Mouse (Mus musculus): Measurements from ENCODE around the gene Zfp553. TPM values are rescaled to one million over a fixed set of nuclear protein-coding genes. Genes with fewer than 3 reads are reported as not detected.

Gene Zfp553
- total and polyA plus RNA-seq, 3 experiments, result 9.8 to 17.4 (median 15.0) TPM

GRCm38 (mm10) chr7:127252414-127252813 lies 19.6 kb downstream of the Zfp553 start:
- Histone ChIP-seq H3K9me3 (replicated peaks; ENCODE audit: low read length) (no peaks in the 10 kb centered on the region), H3K4me1 (ENCODE audit: control insufficient read depth in 1 of 2, insufficient read depth in 2 of 2) (peaks cover 6 to 57% of the 10 kb centered on the region in 2 experiments; a peak in 2 of 4 replicates), H3K27me3 (replicated peaks) (no peaks in the 10 kb centered on the region), H3K4me2 (ENCODE audit: insufficient read depth, low read depth, poor library complexity, severe bottlenecking) (no peak overlapping the region), H3K27ac (ENCODE audit: insufficient read depth, low read depth) (no peak overlapping the region), H3K36me3 (replicated peaks in 1 of 2; ENCODE audit: control insufficient read depth in 1 of 2, insufficient read depth in 1 of 2, low read length in 1 of 2) (peaks cover 31 to 62% of the 10 kb centered on the region in 2 experiments), H3K79me2 (replicated peaks; ENCODE audit: control insufficient read depth, extremely low read depth, insufficient read depth, poor library complexity, severe bottlenecking) (no peaks in the 10 kb centered on the region), H3K9ac (ENCODE audit: insufficient read depth, low read depth) (no peak overlapping the region), H3K4me3 (replicated peaks in 1 of 3; ENCODE audit: low read depth in 2 of 3, low read length in 2 of 3, poor library complexity in 1 of 3) (no peak overlapping the region)
- in situ Hi-C loops (cut with MboI; ENCODE audit: low pct_ligation_motif_present, low pct_unique_long_range_greater_than_20kb, low sequenced_read_pairs), result no loop called here
- TF ChIP-seq ZKSCAN1 (IDR thresholded peaks at IDR 0.05; ENCODE audit: borderline replicate concordance, low read depth, low read length) (no peak), RAD21 (IDR thresholded peaks at IDR 0.05; ENCODE audit: low read depth, low read length) (peak; percentile 37), MYC (IDR thresholded peaks at IDR 0.05; ENCODE audit: low read depth, low read length) (peak; percentile 95), ZNF384 (IDR thresholded peaks at IDR 0.05; ENCODE audit: low read depth, low read length) (peak; percentile 77), IRF4 (IDR thresholded peaks at IDR 0.05; ENCODE audit: low read depth, low read length) (no peak), SMC3 (IDR thresholded peaks at IDR 0.05; ENCODE audit: low read depth, low read length) (peak; percentile 24), CTCF (conservative IDR thresholded peaks at IDR 0.05 in 1 of 2, IDR thresholded peaks at IDR 0.05 in 1 of 2; ENCODE audit: low read depth in 2 of 2, low read length in 2 of 2) (peak; percentile 38 to 69)
- dilution Hi-C loops (cut with MboI; ENCODE audit: extremely low pct_ligation_motif_present, extremely low pct_unique_long_range_greater_than_20kb, low sequenced_read_pairs), result no loop called here
- DNase-seq (ENCODE audit: extremely low read depth), result peak; percentile 56

GRCm38 (mm10) chr7:127253341-127253740 lies 20.5 kb downstream of the Zfp553 start:
- peaks cover 8 to 58% of the 10 kb centered on the region in 2 experiments; a peak in 2 of 4 replicates for H3K4me1 ChIP-seq (ENCODE audit: control insufficient read depth in 1 of 2, insufficient read depth in 2 of 2)
- no peak for TF ChIP-seq RCOR1 (conservative IDR thresholded peaks at IDR 0.05; ENCODE audit: low read depth, low read length)
- no peak for TF ChIP-seq GABPA (IDR thresholded peaks at IDR 0.05; ENCODE audit: insufficient replicate concordance, low read depth, low read length)
- TF ChIP-seq NELFE (IDR thresholded peaks at IDR 0.05; ENCODE audit: low read depth, low read length), result no peak
- TF ChIP-seq NRF1 (IDR thresholded peaks at IDR 0.05; ENCODE audit: low read depth, low read length), result no peak
- no peak for TF ChIP-seq BHLHE40 (IDR thresholded peaks at IDR 0.05; ENCODE audit: low read depth, low read length)
- no peak for TF ChIP-seq ZNF384 (IDR thresholded peaks at IDR 0.05; ENCODE audit: low read depth, low read length)
- no peak for TF ChIP-seq ETS1 (conservative IDR thresholded peaks at IDR 0.05; ENCODE audit: low read depth, low read length)
- no peak for TF ChIP-seq IRF4 (IDR thresholded peaks at IDR 0.05; ENCODE audit: low read depth, low read length)
- no peak for TF ChIP-seq USF2 (conservative IDR thresholded peaks at IDR 0.05; ENCODE audit: low read depth, low read length)
- no peak for TF ChIP-seq CHD1 (IDR thresholded peaks at IDR 0.05; ENCODE audit: low read depth, low read length)
- no peak for TF ChIP-seq MEF2A (IDR thresholded peaks at IDR 0.05; ENCODE audit: borderline replicate concordance, low read depth, low read length)
- TF ChIP-seq POLR2A (IDR thresholded peaks at IDR 0.05; ENCODE audit: low read depth, low read length), result no peak
- TF ChIP-seq TBP (conservative IDR thresholded peaks at IDR 0.05; ENCODE audit: low read depth, low read length), result no peak
- TF ChIP-seq ELF1 (IDR thresholded peaks at IDR 0.05; ENCODE audit: low read depth, low read length), result no peak
- TF ChIP-seq ZC3H11A (IDR thresholded peaks at IDR 0.05; ENCODE audit: low read depth, low read length), result no peak
- no peak for TF ChIP-seq EP300 (IDR thresholded peaks at IDR 0.05; ENCODE audit: low read length)
- H3K27ac ChIP-seq (ENCODE audit: insufficient read depth, low read depth), result peak overlapping the region; percentile 52; the same call in 1 of the 2 replicates
- peak overlapping the region; percentile 17; the same call in 1 of the 2 replicates for H3K4me2 ChIP-seq (ENCODE audit: insufficient read depth, low read depth, poor library complexity, severe bottlenecking)
- dilution Hi-C loops (cut with MboI; ENCODE audit: extremely low pct_ligation_motif_present, extremely low pct_unique_long_range_greater_than_20kb, low sequenced_read_pairs), result no loop called here
- H3K9me3 ChIP-seq (replicated peaks; ENCODE audit: low read length), result no peaks in the 10 kb centered on the region
- peak overlapping the region; percentile 10; the same call in 1 of the 2 replicates for H3K9ac ChIP-seq (ENCODE audit: insufficient read depth, low read depth)
- no peak for DNase-seq (ENCODE audit: extremely low read depth)
- peak overlapping the region in 2 of 3 experiments; percentile 54 to 63 for H3K4me3 ChIP-seq (replicated peaks in 1 of 3; ENCODE audit: low read depth in 2 of 3, low read length in 2 of 3, poor library complexity in 1 of 3)
- no peaks in the 10 kb centered on the region for H3K27me3 ChIP-seq (replicated peaks)
- in situ Hi-C loops (cut with MboI; ENCODE audit: low pct_ligation_motif_present, low pct_unique_long_range_greater_than_20kb, low sequenced_read_pairs), result no loop called here
- no peaks in the 10 kb centered on the region for H3K79me2 ChIP-seq (replicated peaks; ENCODE audit: control insufficient read depth, extremely low read depth, insufficient read depth, poor library complexity, severe bottlenecking)
- H3K36me3 ChIP-seq (replicated peaks in 1 of 2; ENCODE audit: control insufficient read depth in 1 of 2, insufficient read depth in 1 of 2, low read length in 1 of 2), result peaks cover 30 to 62% of the 10 kb centered on the region in 2 experiments
